Mouse (Mus musculus): ENCODE measurements at regions not wholly inside any gene's neighbourhood (a gene's known extent, or its start where the extent isn't known, plus 50 kb on each side); places are given as distances from the start of the nearest gene placed in this dataset.

GRCm38 (mm10) chr14:62003013-62003781, 289.2 kb upstream of the Rnaseh2b start:
- no peak for ATAC-seq

- ATAC-seq: no peak
Measured at GRCm38 (mm10) chr14:62003797-62004196, 288.6 kb upstream of the Rnaseh2b start.

- peak; percentile 56 for ATAC-seq
Measured at GRCm38 (mm10) chr14:62008707-62009106, 283.7 kb upstream of the Rnaseh2b start.

GRCm38 (mm10) chr14:62018804-62019203, 273.6 kb upstream of the Rnaseh2b start:
- no peak for ATAC-seq

- ATAC-seq: no peak
Measured at GRCm38 (mm10) chr14:62020996-62021395, 271.4 kb upstream of the Rnaseh2b start.

GRCm38 (mm10) chr14:62022193-62022592, 270.2 kb upstream of the Rnaseh2b start:
- ATAC-seq: peak; percentile 65

- no peak for ATAC-seq
Measured at GRCm38 (mm10) chr14:62023022-62023421, 269.4 kb upstream of the Rnaseh2b start.

- no peak for ATAC-seq
Measured at GRCm38 (mm10) chr14:62027751-62028279, 264.6 kb upstream of the Rnaseh2b start.

- no peak for ATAC-seq
Measured at GRCm38 (mm10) chr14:62030059-62030458, 262.3 kb upstream of the Rnaseh2b start.

- ATAC-seq: no peak
Measured at GRCm38 (mm10) chr14:62033661-62034060, 258.7 kb upstream of the Rnaseh2b start.

GRCm38 (mm10) chr14:62034664-62035063, 257.7 kb upstream of the Rnaseh2b start:
- no peak for ATAC-seq

GRCm38 (mm10) chr14:62035416-62035815, 257.0 kb upstream of the Rnaseh2b start:
- no peak for ATAC-seq

GRCm38 (mm10) chr14:62037514-62037913, 254.9 kb upstream of the Rnaseh2b start:
- ATAC-seq: no peak

GRCm38 (mm10) chr14:62037917-62038316, 254.5 kb upstream of the Rnaseh2b start:
- ATAC-seq: no peak

- peak; percentile 71 for ATAC-seq
Measured at GRCm38 (mm10) chr14:62042305-62043116, 249.9 kb upstream of the Rnaseh2b start.

- ATAC-seq: no peak
Measured at GRCm38 (mm10) chr14:62043117-62043422, 249.3 kb upstream of the Rnaseh2b start.

- no peak for ATAC-seq
Measured at GRCm38 (mm10) chr14:62050941-62051340, 241.4 kb upstream of the Rnaseh2b start.

GRCm38 (mm10) chr14:62051923-62052322, 240.5 kb upstream of the Rnaseh2b start:
- no peak for ATAC-seq

- ATAC-seq: no peak
Measured at GRCm38 (mm10) chr14:62053004-62053403, 239.4 kb upstream of the Rnaseh2b start.

GRCm38 (mm10) chr14:62057096-62057495, 235.3 kb upstream of the Rnaseh2b start:
- no peak for ATAC-seq

GRCm38 (mm10) chr14:62058100-62058499, 234.3 kb upstream of the Rnaseh2b start:
- no peak for ATAC-seq

- no peak for ATAC-seq
Measured at GRCm38 (mm10) chr14:62071140-62071539, 221.2 kb upstream of the Rnaseh2b start.

- ATAC-seq: no peak
Measured at GRCm38 (mm10) chr14:62084047-62084446, 208.3 kb upstream of the Rnaseh2b start.

- ATAC-seq: no peak
Measured at GRCm38 (mm10) chr14:62088174-62088573, 204.2 kb upstream of the Rnaseh2b start.
